Mouse (Mus musculus) macrophage (primary cell): ENCODE measurements around the gene Mafb. TPM values are rescaled to one million over a fixed set of nuclear protein-coding genes. Genes with fewer than 3 reads are reported as not detected.

Experiments used
- H3K27ac ChIP-seq: fragments of 350-480 bp; formaldehyde crosslinking; 2 replicates; pipeline ENCODE4 v1.9.0; 2021
- H3K36me3 ChIP-seq: fragments of 350-480 bp; formaldehyde crosslinking; 2 replicates; pipeline ENCODE4 v1.9.0; 2021; ENCODE audit errors: inconsistent target
- H3K4me3 ChIP-seq: fragments of 350-480 bp; formaldehyde crosslinking; 2 replicates; pipeline ENCODE4 v1.9.0; 2021; ENCODE audit errors: inconsistent target
- H3K79me2 ChIP-seq: fragments of 350-480 bp; formaldehyde crosslinking; 2 replicates; pipeline ENCODE4 v1.9.0; 2021; ENCODE audit errors: inconsistent target
- WGBS: methylation state at CpG from one replicate; pipeline ENCODE4 v1.1.7; 2026; ENCODE audit warnings: inconsistent platforms; ENCODE audit not compliant: missing documents; 5-methylcytosine and 5-hydroxymethylcytosine counted together
- polyA plus RNA-seq: library from polyadenylated mRNA; stranded (reverse); fragments of 250-400 nt; gene quantifications from 3 replicates; pipeline ENCODE4 v1.2.4, GENCODE M21; 2018; ENCODE audit warnings: inconsistent platforms

Mafb gene
- polyA plus RNA-seq, 1 experiment from 2014 or later = 129 TPM

GRCm38 (mm10) chr2:160327167-160327566 is 39.7 kb downstream of the Mafb start:
- 49% methylated on average over 4 of the region's 4 CpGs for WGBS
- Histone ChIP-seq H3K4me3 (no peak overlapping the region), H3K36me3 (no peaks in the 10 kb centered on the region), H3K27ac (no peak overlapping the region), H3K79me2 (no peaks in the 10 kb centered on the region)

- no peak overlapping the region for H3K27ac ChIP-seq
- WGBS = 86% methylated on average over 6 of the region's 6 CpGs
- no peaks in the 10 kb centered on the region for H3K36me3 ChIP-seq
- H3K79me2 ChIP-seq = no peaks in the 10 kb centered on the region
- no peak overlapping the region for H3K4me3 ChIP-seq
These were observed 41.7 kb downstream of the Mafb start for GRCm38 (mm10) chr2:160325105-160325644.

GRCm38 (mm10) chr2:160321829-160322228 is 45.0 kb downstream of the Mafb start:
- 54% methylated on average over 4 of the region's 4 CpGs for WGBS
- Histone ChIP-seq H3K79me2 (no peaks in the 10 kb centered on the region), H3K27ac (no peak overlapping the region), H3K36me3 (no peaks in the 10 kb centered on the region), H3K4me3 (no peak overlapping the region)

GRCm38 (mm10) chr2:160318255-160318654 is 48.6 kb downstream of the Mafb start:
- WGBS = 3% methylated on average over 4 of the region's 4 CpGs
- Histone ChIP-seq H3K4me3 (no peak overlapping the region), H3K36me3 (no peaks in the 10 kb centered on the region), H3K79me2 (no peaks in the 10 kb centered on the region), H3K27ac (no peak overlapping the region)

Other genes with a start within 250 kb of the Mafb start
- gene Gm826, start 32.9 kb downstream of the Mafb start, polyA plus RNA-seq = 0.20 TPM in 1 of 3 replicates, not detected in the others